Mouse (Mus musculus): Measurements from ENCODE around the gene Lemd1.

DNA sequence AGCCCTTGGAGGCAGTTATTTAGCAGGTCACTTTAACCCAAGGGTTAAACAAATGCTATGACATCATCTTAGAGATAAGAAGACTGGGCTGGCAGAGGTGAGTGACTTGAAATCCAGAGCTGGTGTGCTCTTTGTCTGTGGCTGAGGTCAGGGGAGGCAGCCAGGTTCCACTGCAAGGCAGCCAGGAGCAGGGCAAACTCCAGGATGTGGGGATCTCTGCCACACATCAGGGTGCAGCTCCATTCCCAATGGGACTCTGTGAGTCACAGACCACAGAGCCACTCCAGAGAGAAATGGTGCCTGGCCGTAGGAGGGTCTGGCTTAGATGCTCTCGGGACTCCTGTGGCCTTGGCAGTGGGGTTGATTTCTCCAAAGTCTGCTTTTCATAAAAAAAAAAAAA lies 39.3 kb upstream of the Lemd1 start:
- TF ChIP-seq GATA1 (IDR thresholded peaks at IDR 0.05; ENCODE audit: low read length): no peak
- no peak for TF ChIP-seq TAL1 (IDR thresholded peaks at IDR 0.05; ENCODE audit: low read length)
